Mouse (Mus musculus) c-Kit-positive CD71-negative TER-119-negative erythroid progenitor cells, embryonic 14.5 days (primary cell): ENCODE results near the gene Kdr.

ENCODE experiments used
- DNase-seq: peaks from one replicate; pipeline ENCODE4 v3.0.0-alpha.2; 2013; ENCODE audit warnings: low read depth

The Kdr gene

DNA sequence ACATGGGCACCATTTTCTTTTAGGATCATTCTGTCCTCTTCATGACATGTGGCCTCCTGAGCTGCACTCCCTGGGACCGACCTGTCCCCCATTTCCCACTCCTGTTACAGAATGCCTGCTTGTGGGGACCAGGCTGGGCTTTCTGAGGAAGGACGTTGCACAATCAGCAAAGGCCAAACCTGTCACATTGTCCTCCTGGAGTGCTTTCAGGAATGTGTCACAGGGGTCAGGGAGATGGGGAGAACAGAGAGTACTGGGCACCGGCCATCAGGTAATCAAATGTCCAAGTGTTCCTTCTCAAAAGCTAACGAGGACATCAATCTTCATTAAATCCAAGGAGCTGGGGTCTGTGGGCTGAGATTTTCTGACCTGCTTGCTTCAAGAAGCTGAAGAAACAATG, 72.2 kb downstream of the Kdr start:
- no peak for DNase-seq

DNA sequence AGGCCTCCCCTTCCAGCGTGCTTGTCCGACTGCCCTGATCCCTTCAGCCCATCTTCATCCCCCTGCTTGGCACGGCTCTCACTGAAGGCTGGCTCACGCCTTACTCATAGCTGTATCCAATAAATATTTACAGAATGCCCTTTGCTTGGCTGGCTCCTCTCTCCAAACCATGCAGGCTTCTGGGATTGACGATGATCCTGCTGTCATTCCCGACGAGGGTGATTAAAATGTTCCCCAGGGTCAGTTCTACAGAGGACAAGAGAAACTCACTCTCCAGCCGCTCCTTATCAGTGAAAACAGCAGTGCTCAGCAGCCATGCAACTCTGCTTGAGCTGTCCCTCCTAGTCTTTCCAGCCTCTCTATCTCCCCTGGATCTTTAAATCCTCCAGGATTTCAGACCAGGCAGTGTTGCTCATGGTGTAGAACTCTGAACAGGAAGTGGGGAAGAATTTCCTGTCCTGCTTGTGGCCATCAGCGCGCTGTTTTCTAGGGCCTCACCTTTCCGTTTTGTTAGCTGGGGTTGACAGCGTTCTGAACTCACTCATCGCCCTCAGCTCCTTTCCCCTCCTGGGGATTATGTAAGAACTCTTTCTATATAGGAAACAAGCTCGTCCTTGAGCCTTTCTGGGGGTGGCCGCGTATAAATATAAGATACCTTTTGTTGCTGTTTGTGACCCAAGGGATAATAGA, 77.9 kb downstream of the Kdr start:
- no peak for DNase-seq

DNA sequence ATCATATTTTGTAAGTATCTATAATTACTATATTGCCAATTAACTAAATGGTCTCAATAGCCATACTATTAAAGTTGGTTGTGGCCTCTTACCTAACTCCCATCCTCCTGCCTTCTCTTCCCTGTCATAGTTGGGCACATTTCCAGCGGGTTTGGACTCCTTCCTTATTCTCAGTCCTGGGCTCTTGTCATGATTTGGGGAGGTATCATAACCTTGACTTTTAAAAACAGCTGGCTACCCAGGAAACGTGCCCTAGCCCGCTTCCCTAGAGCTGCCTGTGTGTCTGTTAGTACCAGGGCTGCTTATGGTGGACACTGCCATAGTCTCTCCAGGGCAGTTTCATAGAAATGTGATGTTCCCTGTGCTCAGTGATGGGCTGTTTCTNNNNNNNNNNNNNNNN, 82.9 kb downstream of the Kdr start:
- no peak for DNase-seq

DNA sequence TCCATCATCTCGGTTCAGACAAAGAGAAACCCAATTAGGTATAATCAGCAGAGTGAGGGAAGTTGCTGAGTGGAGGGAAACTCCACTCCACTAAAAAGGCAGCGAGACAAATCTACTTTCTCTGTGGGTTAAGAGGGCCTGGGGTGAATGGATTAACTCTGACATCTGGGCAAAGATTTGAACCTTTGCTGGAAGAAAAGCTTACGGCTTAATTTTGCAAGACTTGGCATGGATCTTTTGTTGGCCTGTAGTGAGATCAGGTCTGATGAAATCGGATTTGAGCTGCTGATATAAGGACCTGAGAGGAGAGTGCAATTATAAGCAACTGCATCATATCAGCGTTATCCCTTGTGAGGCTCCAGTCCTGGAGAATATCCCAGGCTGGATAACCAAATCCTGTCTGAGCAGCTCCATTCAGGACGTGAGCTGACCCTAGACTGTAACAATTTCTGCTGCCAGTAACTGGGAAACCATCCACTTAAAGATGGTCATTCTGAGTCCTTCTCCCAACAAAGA, 85.2 kb downstream of the Kdr start:
- no peak for DNase-seq
